Mouse (Mus musculus) mature B cell (primary cell): Measurements from ENCODE around the gene Rab40b.

ENCODE experiments used
- in situ Hi-C: fragments of 300-500 bp; cut with MboI; formaldehyde crosslinking; loops from 2 replicates; pipeline ENCODE4 v1.14.3; 2019

The Rab40b gene

GRCm38 (mm10) chr11:121387750-121388553 lies at the start of gene Rab40b:
Gene Rab40b, minus strand, starts transcription at chr11:121388251.
- in situ Hi-C loops = no loop called here

- in situ Hi-C loops = no loop called here
Measured at GRCm38 (mm10) chr11:121437236-121437635, 49.2 kb upstream of the Rab40b start.

- in situ Hi-C loops = no loop called here
Measured at GRCm38 (mm10) chr11:121434156-121435155, 46.4 kb upstream of the Rab40b start, which contains the start of gene Fn3k. Gene Fn3k, plus strand, starts transcription at chr11:121434913.

- in situ Hi-C loops = no loop called here
Measured at GRCm38 (mm10) chr11:121433397-121433796, 45.3 kb upstream of the Rab40b start.

- in situ Hi-C loops = no loop called here
Measured at GRCm38 (mm10) chr11:121421553-121422173, 33.6 kb upstream of the Rab40b start.

- in situ Hi-C loops = no loop called here
Measured at GRCm38 (mm10) chr11:121420830-121421552, 32.9 kb upstream of the Rab40b start, which contains the start of gene Fn3krp. Gene Fn3krp, plus strand, starts transcription at chr11:121421401.

GRCm38 (mm10) chr11:121420379-121420778 lies 32.3 kb upstream of the Rab40b start:
- in situ Hi-C loops = no loop called here

GRCm38 (mm10) chr11:121418932-121419331 lies 30.9 kb upstream of the Rab40b start:
- in situ Hi-C loops = no loop called here

GRCm38 (mm10) chr11:121417971-121418370 lies 29.9 kb upstream of the Rab40b start:
- in situ Hi-C loops = no loop called here

GRCm38 (mm10) chr11:121415351-121415750 lies 27.3 kb upstream of the Rab40b start:
- in situ Hi-C loops = no loop called here

- in situ Hi-C loops = no loop called here
Measured at GRCm38 (mm10) chr11:121414762-121415161, 26.7 kb upstream of the Rab40b start.

- in situ Hi-C loops = no loop called here
Measured at GRCm38 (mm10) chr11:121407366-121408155, 19.5 kb upstream of the Rab40b start.

GRCm38 (mm10) chr11:121392405-121392804 lies 4.4 kb upstream of the Rab40b start:
- in situ Hi-C loops = no loop called here

GRCm38 (mm10) chr11:121390793-121391192 lies 2.7 kb upstream of the Rab40b start:
- in situ Hi-C loops = no loop called here

- in situ Hi-C loops = no loop called here
Measured at GRCm38 (mm10) chr11:121388554-121388945, 499 bp upstream of the Rab40b start.

GRCm38 (mm10) chr11:121380294-121380693 lies 7.8 kb downstream of the Rab40b start:
- in situ Hi-C loops = no loop called here

- in situ Hi-C loops = no loop called here
Measured at GRCm38 (mm10) chr11:121378644-121379043, 9.4 kb downstream of the Rab40b start.

GRCm38 (mm10) chr11:121373305-121373704 lies 14.7 kb downstream of the Rab40b start:
- in situ Hi-C loops = no loop called here

GRCm38 (mm10) chr11:121370337-121370994 lies 17.6 kb downstream of the Rab40b start:
- in situ Hi-C loops = no loop called here

- in situ Hi-C loops = no loop called here
Measured at GRCm38 (mm10) chr11:121369622-121370021, 18.4 kb downstream of the Rab40b start.
